Mouse (Mus musculus): ENCODE results near the gene 4930513O06Rik. TPM values are rescaled to one million over a fixed set of nuclear protein-coding genes. Genes with fewer than 3 reads are reported as not detected.

Gene 4930513O06Rik
- polyA plus RNA-seq, 1 experiment from 2014 or later = not detected

Other genes with a start within 250 kb of the 4930513O06Rik start
- 51.3 and 61.2 TPM in 2 replicates for gene Nrk, start 171.8 kb upstream of the 4930513O06Rik start, polyA plus RNA-seq (2015; fragmentation: Nextera tagmentation; extraction: Ambion mirVana)
- gene Serpina7, start 1.0 kb upstream of the 4930513O06Rik start, polyA plus RNA-seq (2015; fragmentation: Nextera tagmentation; extraction: Ambion mirVana) = 0.13 TPM in 1 of 2 replicates, not detected in the other
- not detected in 2 replicates for gene 4933428M09Rik, start 93.0 kb downstream of the 4930513O06Rik start, polyA plus RNA-seq (2015; fragmentation: Nextera tagmentation; extraction: Ambion mirVana)
- 44.2 and 46.4 TPM in 2 replicates for gene Mum1l1, start 123.8 kb downstream of the 4930513O06Rik start, polyA plus RNA-seq (2015; fragmentation: Nextera tagmentation; extraction: Ambion mirVana)
- gene Trap1a, start 247.4 kb downstream of the 4930513O06Rik start, polyA plus RNA-seq (2015; fragmentation: Nextera tagmentation; extraction: Ambion mirVana) = not detected in 2 replicates